Mouse (Mus musculus) erythroblast, embryonic 14.5 days (primary cell): ENCODE data around the gene Nfib.

Source experiments
- GATA1 ChIP-seq: IDR thresholded peaks from 2 replicates; pipeline ENCODE4 v1.6.1; 2012; ENCODE audit warnings: low read length, inconsistent platforms, mixed read lengths
- TAL1 ChIP-seq: IDR thresholded peaks from 3 replicates; pipeline ENCODE4 v1.6.1; 2012; ENCODE audit warnings: low read length, inconsistent platforms, mixed read lengths

GRCm38 (mm10) chr4:82733636-82734035 lies 28.1 kb upstream of the Nfib start:
- TF ChIP-seq GATA1 (no peak), TAL1 (no peak)
